Mouse (Mus musculus): Measurements from ENCODE around the gene Ipcef1.
A peak's percentile ranks its signal among the peaks of the same experiment; 100 is the strongest.
"Not testable (repeated sequence)": the region's sequence is repeated elsewhere in the genome, so short reads cannot be mapped to it uniquely, and the experiment has no call there.

Ipcef1 gene

DNA sequence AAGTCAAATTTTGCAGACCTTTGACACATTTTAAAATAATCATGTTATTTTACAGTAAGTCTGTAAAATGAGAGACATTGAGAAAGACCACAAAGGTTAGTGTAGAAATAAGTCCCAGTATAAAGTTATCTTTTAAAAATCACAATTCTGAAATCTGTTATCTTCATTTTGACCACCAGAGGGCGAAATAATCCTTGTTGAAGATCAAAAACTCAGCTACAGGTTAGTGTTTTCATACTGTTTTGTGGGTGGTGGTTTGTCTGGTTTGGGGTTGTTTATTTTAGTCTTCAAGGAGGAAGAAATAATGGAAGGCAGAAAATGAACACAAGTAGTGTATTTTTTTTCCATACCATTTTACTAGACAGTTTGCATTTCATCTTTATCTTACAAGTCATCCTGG is 166.8 kb downstream of the Ipcef1 start:
- peak; percentile 10 for DNase-seq (ENCODE audit: low spot score)

DNA sequence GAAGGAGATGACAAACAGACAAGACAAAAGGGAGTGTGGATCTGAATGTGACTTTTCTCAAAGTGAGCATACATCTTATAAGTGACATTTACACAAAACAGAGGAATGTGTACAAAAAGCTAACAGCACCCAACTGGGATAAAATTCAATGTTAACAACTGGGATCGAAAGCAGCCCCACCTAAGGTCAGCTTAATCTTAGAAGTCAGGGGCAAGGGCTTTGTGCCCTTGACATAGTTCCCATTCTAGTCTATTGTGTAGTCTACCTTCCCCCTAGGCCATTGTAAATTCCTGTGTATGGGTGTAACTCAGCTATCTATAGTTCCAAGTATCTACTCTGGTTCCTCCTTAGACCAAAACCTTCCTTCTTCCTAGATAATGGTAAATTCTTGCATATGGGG is 170.2 kb downstream of the Ipcef1 start:
- not testable (repeated sequence) for DNase-seq (ENCODE audit: low spot score)

DNA sequence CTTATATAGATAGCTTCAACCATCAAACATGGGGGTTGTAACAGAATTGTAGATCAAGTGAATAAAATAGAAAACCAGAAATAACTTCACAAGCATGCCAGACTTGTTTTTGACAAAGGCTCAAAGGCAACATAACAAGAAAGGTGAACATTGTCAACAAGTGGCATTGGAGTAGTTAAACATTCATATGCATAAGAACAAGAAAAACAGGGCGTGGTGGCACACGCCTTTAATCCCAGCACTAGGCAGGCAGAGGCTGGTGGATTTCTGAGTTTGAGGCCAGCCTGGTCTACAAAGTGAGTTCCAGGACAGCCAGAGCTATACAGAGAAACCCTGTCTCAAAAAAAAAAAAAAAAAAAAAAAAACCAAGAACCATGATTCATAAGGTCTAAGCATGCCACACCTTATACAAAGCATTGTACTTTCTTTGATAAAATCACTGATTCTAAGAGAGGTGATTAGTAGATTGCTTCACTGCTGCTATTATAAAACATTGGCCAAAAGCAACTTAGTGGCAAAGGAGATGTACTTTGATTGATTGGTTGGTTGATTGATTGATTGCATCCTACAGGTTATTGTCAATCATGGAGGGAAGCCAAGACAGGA is 173.9 kb downstream of the Ipcef1 start:
- no peak for DNase-seq (ENCODE audit: low spot score)

DNA sequence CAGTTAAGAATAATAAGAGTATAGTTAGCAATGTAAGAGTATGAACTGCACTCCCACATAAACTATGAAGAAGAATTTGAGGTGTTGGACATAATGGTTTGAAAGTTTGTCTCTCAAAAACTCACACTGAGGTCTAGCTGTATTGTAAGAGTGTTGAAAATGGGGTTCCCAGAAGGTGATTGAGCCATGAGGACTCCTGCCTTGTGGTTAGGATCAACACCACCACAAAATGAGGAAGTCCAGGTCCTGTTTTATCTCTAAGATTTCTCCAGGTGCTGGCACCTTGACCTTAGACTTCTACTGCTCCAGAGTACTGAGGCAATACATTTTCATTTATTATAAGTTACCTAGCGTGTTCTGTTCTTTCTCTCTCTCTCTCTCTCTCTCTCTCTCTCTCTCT is 178.4 kb downstream of the Ipcef1 start:
- DNase-seq (ENCODE audit: low spot score): no peak

DNA sequence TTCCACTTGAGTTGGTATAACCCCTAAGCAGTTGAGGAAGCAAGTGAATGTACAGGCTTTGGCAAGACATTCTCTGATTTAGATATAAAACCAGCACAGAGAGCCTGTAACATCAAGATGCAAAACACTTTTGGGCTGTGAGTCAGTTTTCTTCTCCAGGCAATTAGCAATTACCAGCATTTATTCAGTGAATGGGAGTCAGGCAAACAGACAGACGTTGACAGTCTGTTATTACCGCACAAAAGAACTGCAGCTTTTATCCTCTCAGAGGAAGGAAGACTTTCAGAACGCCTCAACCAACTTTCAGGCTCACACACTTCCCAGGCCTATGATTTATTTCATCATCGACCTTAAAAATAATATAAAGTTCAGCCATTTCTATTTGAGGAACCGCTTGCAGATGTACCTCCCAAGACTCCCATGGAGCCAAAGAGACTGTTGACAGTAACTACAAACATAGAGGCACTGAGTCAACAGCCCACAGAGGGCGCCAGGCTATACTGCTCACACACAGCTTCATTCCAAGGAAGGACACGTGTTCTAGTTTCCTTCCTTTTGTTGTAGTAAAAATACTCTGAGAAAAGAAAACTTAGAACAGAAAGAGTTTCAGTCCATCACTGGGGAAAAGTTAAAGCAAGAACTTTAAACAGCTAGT is 180.7 kb downstream of the Ipcef1 start:
- DNase-seq (ENCODE audit: low spot score): no peak

DNA sequence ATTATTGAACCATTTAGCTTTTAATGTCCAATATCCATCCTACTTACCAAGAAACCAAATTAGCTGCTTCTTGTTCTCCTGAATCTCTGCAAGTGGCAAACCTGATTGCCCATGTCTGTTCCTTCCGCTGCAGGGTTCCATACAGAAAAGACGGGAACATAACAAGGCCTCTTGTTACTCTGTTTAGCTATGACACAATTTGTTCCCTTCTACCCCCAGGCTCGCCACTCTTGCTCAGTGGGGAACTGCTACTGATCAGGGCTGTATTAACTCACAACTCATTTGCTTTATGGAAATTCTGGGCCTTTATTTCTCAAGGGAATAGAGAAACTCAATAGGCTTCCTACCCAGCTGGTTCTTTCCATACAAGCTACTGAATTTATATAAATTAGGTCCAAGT is 196.5 kb downstream of the Ipcef1 start:
- DNase-seq (ENCODE audit: low spot score): no peak

DNA sequence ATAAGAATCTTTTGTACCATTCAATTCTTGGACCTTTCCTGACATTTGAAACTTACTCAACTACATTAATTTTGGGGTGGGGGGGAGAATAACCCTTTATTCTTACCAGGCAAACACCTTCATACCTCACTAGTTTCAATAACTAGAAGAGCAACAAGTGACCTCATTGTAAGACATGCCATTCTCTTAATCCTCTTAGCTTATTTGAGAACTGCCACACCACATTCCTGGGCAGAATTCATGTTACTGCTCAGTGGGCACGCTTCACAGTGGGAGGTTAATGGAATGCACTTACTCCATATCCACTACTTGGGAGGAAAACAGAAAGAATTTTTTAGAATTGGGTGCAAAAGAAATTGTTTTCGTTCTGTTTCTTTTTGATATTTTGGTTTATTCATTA is 203.4 kb downstream of the Ipcef1 start:
- no peak for DNase-seq (ENCODE audit: low spot score)

DNA sequence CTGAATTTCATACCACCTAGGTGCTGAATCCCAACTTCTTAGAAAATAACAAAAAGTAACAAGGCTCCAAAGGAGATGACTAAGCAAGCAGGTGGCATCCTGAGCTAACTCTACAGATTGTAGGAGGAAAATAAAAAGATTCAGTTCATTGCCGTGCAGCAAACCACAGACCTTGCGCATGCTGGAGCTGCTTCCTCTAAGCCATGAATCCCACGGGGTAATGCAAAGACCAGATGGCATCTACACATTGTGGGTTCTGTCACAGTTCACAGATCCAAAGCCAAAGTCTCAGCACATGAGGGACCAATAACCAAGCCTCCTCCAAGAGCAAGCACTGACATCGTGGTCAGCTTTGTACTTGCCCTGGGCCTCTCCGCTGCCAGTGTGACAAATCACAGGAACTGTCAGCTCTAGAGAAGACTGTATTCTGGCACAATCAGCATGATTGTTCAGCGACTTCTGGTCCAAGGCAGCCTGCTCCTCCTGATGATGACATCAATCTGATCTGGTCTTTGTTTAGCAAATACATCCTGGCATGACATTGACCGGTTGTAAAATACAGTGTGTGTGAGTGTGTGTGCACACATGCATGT is 204.0 kb downstream of the Ipcef1 start:
- DNase-seq (ENCODE audit: low spot score): no peak

DNA sequence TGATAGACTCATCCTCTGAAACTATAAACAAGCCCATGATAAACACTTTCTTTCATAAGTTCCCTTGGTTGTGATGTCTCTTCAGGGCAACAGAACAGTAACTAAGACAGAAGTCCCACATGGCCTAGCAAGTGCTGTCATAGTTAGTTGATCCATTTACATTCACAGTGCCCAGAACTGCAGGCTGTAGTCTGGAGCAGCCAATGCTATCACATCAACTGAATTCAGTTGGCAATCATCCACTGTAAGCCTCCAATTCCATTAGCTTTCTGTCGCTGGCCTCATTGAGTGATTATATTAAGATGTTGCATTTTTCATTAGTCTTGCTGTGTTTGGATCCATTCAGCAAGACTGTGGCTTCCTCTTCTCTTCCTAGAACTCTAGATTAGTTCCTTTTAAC is 206.0 kb downstream of the Ipcef1 start:
- no peak for DNase-seq (ENCODE audit: low spot score)

DNA sequence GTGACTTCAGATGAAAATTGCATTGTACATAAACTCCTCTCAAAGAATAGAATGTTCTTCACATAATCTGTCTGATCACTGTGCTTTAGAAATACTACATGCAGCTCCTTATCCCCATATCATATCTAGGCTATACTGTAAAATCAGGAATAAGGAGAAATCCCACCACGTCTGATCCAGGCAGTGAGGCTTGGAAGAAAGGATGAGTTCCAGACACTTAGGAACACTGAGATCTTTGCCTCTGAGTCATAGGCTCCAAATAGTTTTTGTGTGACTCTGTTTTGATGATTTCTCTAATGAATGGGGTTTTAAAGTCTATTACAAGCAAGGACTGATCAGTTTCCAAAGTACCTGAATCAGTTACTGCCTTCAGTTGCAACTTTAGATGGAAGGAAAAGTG is 210.1 kb downstream of the Ipcef1 start:
- no peak for DNase-seq (ENCODE audit: low spot score)
